Mouse (Mus musculus): ENCODE data around the gene Tada2a. TPM values are rescaled to one million over a fixed set of nuclear protein-coding genes. Genes with fewer than 3 reads are reported as not detected.

The Tada2a gene
- polyA plus RNA-seq, 1 experiment from 2014 or later = 27.7 TPM

Other genes starting within 250 kb of the Tada2a start
- gene Ddx52, start 187.5 kb downstream of the Tada2a start, polyA plus RNA-seq (2015; fragmentation: Nextera tagmentation; extraction: Ambion mirVana) = 27.7 and 28.4 TPM in 2 replicates
- gene Synrg, start 165.2 kb downstream of the Tada2a start, polyA plus RNA-seq (2015; fragmentation: Nextera tagmentation; extraction: Ambion mirVana) = 23.2 and 25.4 TPM in 2 replicates
- gene Dusp14, start 60.3 kb downstream of the Tada2a start, polyA plus RNA-seq (2015; fragmentation: Nextera tagmentation; extraction: Ambion mirVana) = 8.7 and 10.4 TPM in 2 replicates
- gene Acaca, start 72 bp upstream of the Tada2a start, polyA plus RNA-seq (2015; fragmentation: Nextera tagmentation; extraction: Ambion mirVana) = 19.8 and 22.6 TPM in 2 replicates
- gene Gm11437, start 37.9 kb upstream of the Tada2a start, polyA plus RNA-seq (2015; fragmentation: Nextera tagmentation; extraction: Ambion mirVana) = 0.15 TPM in 1 of 2 replicates, not detected in the other

Measured in neural tube, embryonic 13.5 days (tissue).